Mouse (Mus musculus) heart, embryonic 16.5 days (tissue): ENCODE results near the gene Homez. TPM values are rescaled to one million over a fixed set of nuclear protein-coding genes. Genes with fewer than 3 reads are reported as not detected.

Experiments
- ATAC-seq: fragments of 200-750 bp; cut with Nextera tagmentation; replicated peaks from 2 replicates; pipeline ENCODE4 v1.8.0; 2017; ENCODE audit warnings: moderate number of reproducible peaks; ENCODE audit not compliant: insufficient read depth, low FRiP score; ENCODE audit errors: extremely low read depth
- H3K27ac ChIP-seq: fragments of 300-500 bp; sonication (generic); 2 replicates; pipeline ENCODE4 v1.5.1; 2014; ENCODE audit warnings: mild to moderate bottlenecking, low read length, control low read depth, moderate library complexity
- H3K27me3 ChIP-seq: fragments of 300-500 bp; sonication (generic); 2 replicates; pipeline ENCODE4 v1.6.1; 2014; ENCODE audit warnings: low read length, mixed read lengths; ENCODE audit not compliant: control insufficient read depth, insufficient read depth
- H3K36me3 ChIP-seq: fragments of 300-500 bp; sonication (generic); 2 replicates; pipeline ENCODE4 v1.6.1; 2014; ENCODE audit not compliant: control insufficient read depth, insufficient read depth
- H3K4me1 ChIP-seq: fragments of 300-500 bp; sonication (generic); 2 replicates; pipeline ENCODE4 v1.6.1; 2014; ENCODE audit warnings: low read length, mixed read lengths; ENCODE audit not compliant: control insufficient read depth, insufficient read depth
- H3K4me2 ChIP-seq: fragments of 300-500 bp; sonication (generic); 2 replicates; pipeline ENCODE4 v1.6.1; 2014; ENCODE audit warnings: low read depth, mild to moderate bottlenecking, control low read depth, low read length
- H3K4me3 ChIP-seq: fragments of 300-500 bp; sonication (generic); 2 replicates; pipeline ENCODE4 v1.5.1; 2014; ENCODE audit warnings: mild to moderate bottlenecking, control low read depth, low read length
- H3K9ac ChIP-seq: fragments of 300-500 bp; sonication (generic); 2 replicates; pipeline ENCODE4 v1.6.1; 2014; ENCODE audit warnings: low read length, control low read depth
- H3K9me3 ChIP-seq: fragments of 300-500 bp; sonication (generic); replicated peaks from 2 replicates; pipeline ENCODE4 v1.6.1; 2016; ENCODE audit warnings: low read length; ENCODE audit not compliant: control insufficient read depth
- WGBS: fragments of 180-500 bp; shearing (Covaris S2); extraction: QIAGEN DNeasy Blood & Tissue Kit; methylation state at CpG from one replicate; pipeline ENCODE4 v1.1.7; 2014; 5-methylcytosine and 5-hydroxymethylcytosine counted together
- polyA plus RNA-seq: library from polyadenylated mRNA; unstranded; fragments of >200 nt; fragmentation: Nextera tagmentation; extraction: Ambion mirVana; gene quantifications from 2 replicates; pipeline ENCODE4 v1.2.1, GENCODE M21; 2015

The Homez gene
- polyA plus RNA-seq, 1 experiment from 2014 or later, result 4.9 TPM

DNA sequence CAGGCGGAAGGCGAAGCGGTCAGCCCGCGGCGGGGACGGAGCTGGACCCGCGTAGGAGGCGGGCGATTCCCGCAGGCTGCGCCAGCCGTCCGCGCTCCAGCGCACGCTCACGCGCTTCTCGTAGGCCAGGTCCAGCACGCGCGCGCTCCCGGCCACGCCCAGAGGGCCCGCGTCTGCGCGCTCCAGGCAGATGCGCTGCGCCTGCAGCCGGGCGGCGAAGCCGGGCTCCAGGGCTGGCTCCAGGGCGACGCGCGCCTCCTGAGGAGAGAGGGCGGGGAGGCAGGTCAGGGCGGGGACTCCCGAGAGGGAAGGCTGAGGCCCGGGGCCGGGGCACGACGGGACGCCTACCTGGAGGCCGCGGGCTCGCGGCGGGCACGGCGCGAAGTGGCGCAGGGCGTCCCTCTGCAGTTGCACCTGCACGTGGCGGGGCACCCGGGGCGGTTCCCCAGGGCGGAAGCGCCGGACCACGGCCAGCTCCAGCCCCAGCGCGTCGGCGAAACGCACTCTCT is 5.8 kb upstream of the Homez start:
- Histone ChIP-seq H3K4me2 (peak overlapping the region; percentile 99), H3K36me3 (no peaks in the 10 kb centered on the region), H3K27ac (peak overlapping the region; percentile 87), H3K27me3 (no peaks in the 10 kb centered on the region), H3K4me1 (peaks cover 11% of the 10 kb centered on the region), H3K9me3 (no peaks in the 10 kb centered on the region), H3K4me3 (peak overlapping the region; percentile 88), H3K9ac (peak overlapping the region; percentile 89)
- ATAC-seq, result peak; percentile 90
- under 1% methylated on average over 66 of the region's 72 CpGs for WGBS

GRCm38 (mm10) chr14:54875844-54876538 is 5.2 kb upstream of the Homez start:
- H3K4me2 ChIP-seq, result peak overlapping the region; percentile 99
- peak overlapping the region; percentile 88 for H3K4me3 ChIP-seq
- H3K36me3 ChIP-seq, result no peaks in the 10 kb centered on the region
- ATAC-seq, result peak; percentile 16
- no peaks in the 10 kb centered on the region for H3K27me3 ChIP-seq
- 3% methylated on average over 36 of the region's 36 CpGs for WGBS
- H3K9me3 ChIP-seq, result no peaks in the 10 kb centered on the region
- peaks cover 11% of the 10 kb centered on the region for H3K4me1 ChIP-seq
- H3K9ac ChIP-seq, result peak overlapping the region; percentile 89
- H3K27ac ChIP-seq, result peak overlapping the region; percentile 87

GRCm38 (mm10) chr14:54874165-54874564 is 3.4 kb upstream of the Homez start:
- 87% methylated on average over 3 of the region's 3 CpGs for WGBS
- Histone ChIP-seq H3K36me3 (no peaks in the 10 kb centered on the region), H3K9ac (no peak overlapping the region), H3K4me3 (no peak overlapping the region), H3K4me2 (no peak overlapping the region), H3K4me1 (peaks cover 11% of the 10 kb centered on the region), H3K27me3 (no peaks in the 10 kb centered on the region), H3K27ac (no peak overlapping the region), H3K9me3 (no peaks in the 10 kb centered on the region)
- no peak for ATAC-seq

GRCm38 (mm10) chr14:54868026-54868425 is 2.7 kb downstream of the Homez start:
- H3K36me3 ChIP-seq, result no peaks in the 10 kb centered on the region
- no peaks in the 10 kb centered on the region for H3K27me3 ChIP-seq
- 82% methylated on average over 4 of the region's 4 CpGs for WGBS
- H3K9me3 ChIP-seq, result 0 out of 2 replicates have a peak, but pooled peaks cover 2% of the 10 kb centered on the region
- H3K4me3 ChIP-seq, result no peak overlapping the region
- ATAC-seq, result no peak
- no peak overlapping the region for H3K27ac ChIP-seq
- H3K9ac ChIP-seq, result no peak overlapping the region
- no peak overlapping the region for H3K4me2 ChIP-seq
- H3K4me1 ChIP-seq, result peaks cover 3% of the 10 kb centered on the region

DNA sequence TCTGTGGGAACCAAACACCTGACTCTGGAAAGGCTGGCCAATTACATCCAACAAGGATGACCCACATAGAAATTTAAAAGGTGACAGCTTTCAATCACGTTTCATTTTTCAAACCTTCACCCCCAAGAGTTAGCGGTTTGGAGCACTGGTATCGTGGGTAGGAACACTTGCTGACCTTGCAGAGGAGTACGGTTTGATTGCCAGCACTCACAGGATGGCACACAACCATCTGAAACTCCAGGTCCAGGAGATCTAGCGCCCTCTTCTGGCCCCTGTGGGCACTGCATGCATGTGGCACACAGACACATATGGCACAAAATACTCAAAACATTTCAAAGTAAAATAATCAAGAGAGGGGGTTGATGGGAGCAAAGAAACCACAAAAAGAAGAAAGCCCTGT is 3.8 kb downstream of the Homez start:
- H3K36me3 ChIP-seq, result no peaks in the 10 kb centered on the region
- H3K9ac ChIP-seq, result no peak overlapping the region
- 0 out of 2 replicates have a peak, but pooled peaks cover 2% of the 10 kb centered on the region for H3K9me3 ChIP-seq
- H3K4me1 ChIP-seq, result peaks cover 3% of the 10 kb centered on the region
- H3K4me3 ChIP-seq, result no peak overlapping the region
- 59% methylated on average over 5 of the region's 5 CpGs for WGBS
- no peak overlapping the region for H3K27ac ChIP-seq
- ATAC-seq, result no peak
- no peak overlapping the region for H3K4me2 ChIP-seq
- H3K27me3 ChIP-seq, result no peaks in the 10 kb centered on the region

- no peaks in the 10 kb centered on the region for H3K27me3 ChIP-seq
- no peak overlapping the region for H3K4me3 ChIP-seq
- H3K27ac ChIP-seq, result no peak overlapping the region
- ATAC-seq, result no peak
- no peak overlapping the region for H3K9ac ChIP-seq
- 0 out of 2 replicates have a peak, but pooled peaks cover 2% of the 10 kb centered on the region for H3K9me3 ChIP-seq
- no peak overlapping the region for H3K4me2 ChIP-seq
- H3K4me1 ChIP-seq, result peaks cover 3% of the 10 kb centered on the region
- WGBS, result 46% methylated on average over 3 of the region's 3 CpGs
- H3K36me3 ChIP-seq, result no peaks in the 10 kb centered on the region
Measured at GRCm38 (mm10) chr14:54866268-54866667, 4.5 kb downstream of the Homez start.

- no peak overlapping the region for H3K4me3 ChIP-seq
- H3K27ac ChIP-seq, result no peak overlapping the region
- no peak overlapping the region for H3K9ac ChIP-seq
- WGBS, result 63% methylated on average over 5 of the region's 5 CpGs
- H3K4me2 ChIP-seq, result no peak overlapping the region
- no peaks in the 10 kb centered on the region for H3K36me3 ChIP-seq
- H3K4me1 ChIP-seq, result peaks cover 3% of the 10 kb centered on the region
- no peaks in the 10 kb centered on the region for H3K27me3 ChIP-seq
- ATAC-seq, result no peak
- H3K9me3 ChIP-seq, result 0 out of 2 replicates have a peak, but pooled peaks cover 2% of the 10 kb centered on the region
Measured at GRCm38 (mm10) chr14:54865626-54866025, 5.1 kb downstream of the Homez start.

DNA sequence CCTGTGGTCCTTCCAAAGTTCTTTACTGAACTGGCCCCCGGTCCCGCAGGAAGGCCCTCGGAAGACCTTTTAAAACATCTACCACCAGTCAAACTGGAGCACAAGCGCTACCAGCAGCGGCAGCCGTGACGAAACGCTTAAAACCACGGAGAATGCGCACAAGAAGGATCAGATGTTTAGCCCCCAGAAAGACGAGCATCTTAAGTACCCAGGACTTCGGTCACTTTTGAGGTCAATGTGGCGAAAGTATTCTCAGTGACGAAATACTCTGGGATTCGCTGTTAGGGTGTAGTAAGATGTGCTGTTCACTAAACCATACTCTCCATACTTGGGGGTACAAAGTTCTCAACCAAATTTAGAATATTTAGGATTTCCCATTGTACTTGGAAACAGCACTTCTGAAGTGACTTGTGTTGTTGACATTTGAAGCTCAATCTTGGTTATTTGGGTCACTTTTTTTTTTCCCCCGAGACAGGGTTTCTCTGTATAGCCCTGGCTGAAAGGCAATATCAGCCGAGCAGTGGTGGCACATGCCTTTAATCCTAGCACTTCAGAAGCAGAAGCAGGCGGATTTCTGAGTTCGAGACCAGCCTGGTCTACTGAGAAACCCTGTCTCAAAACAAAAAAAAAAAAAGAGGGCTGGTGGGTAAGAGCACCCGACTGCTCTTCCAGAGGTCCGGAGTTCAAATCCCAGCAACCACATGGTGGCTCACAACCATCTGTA is 6.3 kb downstream of the Homez start:
- Histone ChIP-seq H3K4me3 (peak overlapping the region; percentile 93), H3K36me3 (no peaks in the 10 kb centered on the region), H3K9ac (peak overlapping the region; percentile 95), H3K27me3 (no peaks in the 10 kb centered on the region), H3K9me3 (0 out of 2 replicates have a peak, but pooled peaks cover 2% of the 10 kb centered on the region), H3K4me1 (peaks cover 3% of the 10 kb centered on the region), H3K4me2 (peak overlapping the region; percentile 87), H3K27ac (peak overlapping the region; percentile 79)
- WGBS, result 16% methylated on average over 21 of the region's 21 CpGs
- ATAC-seq, result no peak; the same call in 1 of the 2 replicates
